In genomic region chr11:33176525-33177245, GRCm38 (mm10) we compare ENCODE assay signal across 9 mouse cellular contexts. TPM values are rescaled to one million over a fixed set of nuclear protein-coding genes. Genes with fewer than 3 reads are reported as not detected.
DNase-seq lines count a peak whose midpoint lies in the region; ATAC-seq and TF ChIP-seq lines count a peak whose summit lies in the region.
"Had no signal": no experiment of that assay in that cellular context is flagged by ENCODE, and none has a peak within 500 bp of the region (broad histone marks: within the 10 kb centered on the region; RNA-seq: fewer than 3 reads in every experiment).

No protein-coding gene starts in this region.

- H3K79me2 ChIP-seq in liver, adult 2 months (ENCODE audit: control insufficient read depth, insufficient read depth, low read length), result no peaks in the 10 kb centered on the region

- H3K9ac ChIP-seq in liver, adult 2 months (ENCODE audit: low read depth, low read length), result no peak overlapping the region
- H3K9ac ChIP-seq in liver, embryonic 12.5 days, result no peak overlapping the region
- no peak overlapping the region for H3K9ac ChIP-seq in hindbrain, embryonic 15.5 days

- H3K4me2 ChIP-seq in liver, embryonic 12.5 days, result no peak overlapping the region
- no peak overlapping the region for H3K4me2 ChIP-seq in hindbrain, embryonic 15.5 days

- H3K9me3 ChIP-seq in liver, embryonic 12.5 days (replicated peaks), result no peaks in the 10 kb centered on the region
- no peaks in the 10 kb centered on the region for H3K9me3 ChIP-seq in hindbrain, embryonic 15.5 days

- TF ChIP-seq POLR2A in liver, adult 2 months (IDR thresholded peaks at IDR 0.05; ENCODE audit: extremely low read depth, insufficient read depth, low read length), result no peak
- no peak for TF ChIP-seq POLR2A in small intestine, adult 2 months (IDR thresholded peaks at IDR 0.05; ENCODE audit: low read depth, low read length)

- DNase-seq in liver, adult 2 months (ENCODE audit: extremely low read depth, low read depth, low spot score), result peak; percentile 33
- DNase-seq in adrenal gland, postnatal 10 days, result peak; percentile 71
- peak; percentile 86 for DNase-seq in embryo, embryonic 11 days
- peak; percentile 59 for DNase-seq in lung, postnatal 14 days

- WGBS in liver, adult 2 months, result 36% methylated on average over 20 of the region's 20 CpGs
- 29% methylated on average over 20 of the region's 20 CpGs for WGBS in liver, embryonic 12.5 days (ENCODE audit: insufficient replicate concordance)
- 29% methylated on average over 20 of the region's 20 CpGs for WGBS in hindbrain, embryonic 15.5 days
- 34% methylated on average over 20 of the region's 20 CpGs for WGBS in small intestine, adult 2 months

- H3K36me3 ChIP-seq in liver, adult 2 months (ENCODE audit: control insufficient read depth, insufficient read depth, low read length), result no peaks in the 10 kb centered on the region
- H3K36me3 ChIP-seq in liver, embryonic 12.5 days, result no peaks in the 10 kb centered on the region
- H3K36me3 ChIP-seq in hindbrain, embryonic 15.5 days, result no peaks in the 10 kb centered on the region
- no peaks in the 10 kb centered on the region for H3K36me3 ChIP-seq in small intestine, adult 2 months (ENCODE audit: control insufficient read depth, insufficient read depth, low read length)

- no peak overlapping the region for H3K4me3 ChIP-seq in liver, adult 2 months (ENCODE audit: insufficient read depth, low read depth, low read length)
- no peak overlapping the region for H3K4me3 ChIP-seq in liver, embryonic 12.5 days
- H3K4me3 ChIP-seq in hindbrain, embryonic 15.5 days, result no peak overlapping the region
- no peak overlapping the region for H3K4me3 ChIP-seq in small intestine, adult 2 months (ENCODE audit: low read depth, low read length)

- peak; percentile 80 for TF ChIP-seq CTCF in liver, adult 2 months (IDR thresholded peaks at IDR 0.05; ENCODE audit: low read depth, low read length)
- TF ChIP-seq CTCF in small intestine, adult 2 months (IDR thresholded peaks at IDR 0.05; ENCODE audit: extremely low read depth, insufficient read length, insufficient replicate concordance, low read depth, low read length), result peak; percentile 54; the same call in 1 of the 2 replicates

- no peak for ATAC-seq in liver, embryonic 12.5 days
- peak; percentile 81 for ATAC-seq in hindbrain, embryonic 15.5 days (ENCODE audit: low FRiP score, low read depth)
- ATAC-seq in megakaryocyte, adult 5-6 weeks (ENCODE audit: poor library complexity, severe bottlenecking), result no peak

- no peaks in the 10 kb centered on the region for H3K4me1 ChIP-seq in liver, adult 2 months (ENCODE audit: control insufficient read depth, insufficient read depth, low read length)
- no peaks in the 10 kb centered on the region for H3K4me1 ChIP-seq in liver, embryonic 12.5 days
- peaks cover 8% of the 10 kb centered on the region; the same call in 1 of the 2 replicates for H3K4me1 ChIP-seq in hindbrain, embryonic 15.5 days (replicated peaks)
- no peaks in the 10 kb centered on the region for H3K4me1 ChIP-seq in small intestine, adult 2 months (ENCODE audit: control insufficient read depth, insufficient read depth, insufficient read length, low read length)

- peaks cover 6% of the 10 kb centered on the region; the same call in 1 of the 2 replicates for H3K27me3 ChIP-seq in liver, adult 2 months (ENCODE audit: control insufficient read depth, insufficient read depth, low read length)
- peaks cover 74% of the 10 kb centered on the region for H3K27me3 ChIP-seq in liver, embryonic 12.5 days (replicated peaks)
- H3K27me3 ChIP-seq in hindbrain, embryonic 15.5 days, result peaks cover 18% of the 10 kb centered on the region; the same call in 1 of the 2 replicates
- H3K27me3 ChIP-seq in small intestine, adult 2 months (ENCODE audit: control insufficient read depth, insufficient read depth, low read length), result no peaks in the 10 kb centered on the region; the same call in 1 of the 2 replicates

- H3K27ac ChIP-seq in liver, adult 2 months (replicated peaks; ENCODE audit: insufficient read depth, low read depth, low read length), result no peak overlapping the region
- H3K27ac ChIP-seq in liver, embryonic 12.5 days, result no peak overlapping the region
- H3K27ac ChIP-seq in hindbrain, embryonic 15.5 days (replicated peaks), result no peak overlapping the region
- no peak overlapping the region for H3K27ac ChIP-seq in small intestine, adult 2 months (ENCODE audit: insufficient read depth, low read depth, low read length)

RNA-seq across cellular contexts. Expression of gene Npm1, which starts 13.7 kb away (rescaled TPM):
- 160 and 197 TPM in 2 replicates for total RNA-seq in liver, adult 2 months (2014; rRNA removed)
- 22.0 and 25.4 TPM in 2 replicates for polyA plus RNA-seq in liver, adult 2 months (2012; rRNA removed)
- polyA plus RNA-seq in liver, embryonic 12.5 days (2016; fragmentation: Nextera tagmentation; extraction: Ambion mirVana), result 966 and 967 TPM in 2 replicates
- total RNA-seq in adrenal gland, postnatal 10 days (2021), result 100 to 1,000 TPM; 311 to 336 TPM
- polyA plus RNA-seq in hindbrain, embryonic 15.5 days (2015; fragmentation: Nextera tagmentation; extraction: Ambion mirVana), result 377 and 402 TPM in 2 replicates
- 7.1 and 18.2 TPM in 2 replicates for polyA plus RNA-seq in small intestine, adult 2 months (2012; rRNA removed)
- 717 and 796 TPM in 2 replicates for total RNA-seq in megakaryocyte, adult 5-6 weeks (2015)
- total RNA-seq in megakaryocyte, adult 5-6 weeks (2017), result 1,083 and 1,097 TPM in 2 replicates

RNA-seq across cellular contexts. Expression of gene Tlx3, which starts 26.7 kb away (rescaled TPM):
- total RNA-seq in liver, adult 2 months (2014; rRNA removed), result not detected in 2 replicates
- not detected in 2 replicates for polyA plus RNA-seq in liver, adult 2 months (2012; rRNA removed)
- polyA plus RNA-seq in liver, embryonic 12.5 days (2016; fragmentation: Nextera tagmentation; extraction: Ambion mirVana), result not detected in 2 replicates
- total RNA-seq in adrenal gland, postnatal 10 days (2021), result under 1 TPM in 1 of 2 experiments, not detected in 1; 0.24 TPM
- polyA plus RNA-seq in hindbrain, embryonic 15.5 days (2015; fragmentation: Nextera tagmentation; extraction: Ambion mirVana), result 15.0 and 18.1 TPM in 2 replicates
- 0.05 TPM in 1 of 2 replicates, not detected in the other for polyA plus RNA-seq in small intestine, adult 2 months (2012; rRNA removed)
- total RNA-seq in megakaryocyte, adult 5-6 weeks (2015), result not detected in 2 replicates
- not detected in 2 replicates for total RNA-seq in megakaryocyte, adult 5-6 weeks (2017)
- total RNA-seq: left cerebral cortex, adult 8-10 months had no signal

RNA-seq across cellular contexts. Expression of gene Fgf18, which starts 29.5 kb away (rescaled TPM):
- not detected in 2 replicates for total RNA-seq in liver, adult 2 months (2014; rRNA removed)
- not detected in 2 replicates for polyA plus RNA-seq in liver, adult 2 months (2012; rRNA removed)
- polyA plus RNA-seq in liver, embryonic 12.5 days (2016; fragmentation: Nextera tagmentation; extraction: Ambion mirVana), result 0.44 and 0.60 TPM in 2 replicates
- 1 to 10 TPM; 3.0 to 3.6 TPM for total RNA-seq in adrenal gland, postnatal 10 days (2021)
- polyA plus RNA-seq in hindbrain, embryonic 15.5 days (2015; fragmentation: Nextera tagmentation; extraction: Ambion mirVana), result 7.1 and 7.4 TPM in 2 replicates
- polyA plus RNA-seq in small intestine, adult 2 months (2012; rRNA removed), result 0.09 TPM in 1 of 2 replicates, not detected in the other
- total RNA-seq in megakaryocyte, adult 5-6 weeks (2015), result not detected in 2 replicates
- total RNA-seq in megakaryocyte, adult 5-6 weeks (2017), result not detected in 2 replicates

Comparison
In these comparisons a context has a peak if more than half of its experiments do, and no peak if none do; other contexts are left out.
1. RNA of gene Npm1, which starts 13.7 kb away (polyA plus RNA-seq): 966 to 967 TPM in liver, embryonic 12.5 days and 377 to 402 TPM in hindbrain, embryonic 15.5 days; 22.0 to 25.4 TPM in liver, adult 2 months and 7.1 to 18.2 TPM in small intestine, adult 2 months; every median in the first group is over 10 times any median in the second.
2. DNase-seq: peak in every context shown above with its lines; median percentile 86 in embryo, embryonic 11 days; 71 in adrenal gland, postnatal 10 days; 59 in lung, postnatal 14 days; 33 in liver, adult 2 months.
3. RNA of gene Tlx3, which starts 26.7 kb away (polyA plus RNA-seq): 15.0 to 18.1 TPM in hindbrain, embryonic 15.5 days; not detected in liver, adult 2 months, not detected in liver, embryonic 12.5 days and 0.05 TPM in small intestine, adult 2 months; every median in the first group is over 10 times any median in the second.